Mouse (Mus musculus) testis, adult 2 months (tissue): ENCODE results near the gene Prkcz.

Source experiments
- CTCF ChIP-seq: fragments of 200-500 bp; IDR thresholded peaks from 2 replicates; pipeline ENCODE4 v1.5.1; 2012; ENCODE audit warnings: low read depth, mild to moderate bottlenecking, inconsistent platforms, low read length, moderate library complexity; ENCODE audit not compliant: control insufficient read depth, insufficient read depth, insufficient replicate concordance
- POLR2A ChIP-seq: fragments of 200-500 bp; IDR thresholded peaks from 2 replicates; pipeline ENCODE4 v1.6.1; 2012; ENCODE audit warnings: low read depth, mild to moderate bottlenecking, inconsistent platforms, low read length, moderate library complexity; ENCODE audit not compliant: control insufficient read depth

DNA sequence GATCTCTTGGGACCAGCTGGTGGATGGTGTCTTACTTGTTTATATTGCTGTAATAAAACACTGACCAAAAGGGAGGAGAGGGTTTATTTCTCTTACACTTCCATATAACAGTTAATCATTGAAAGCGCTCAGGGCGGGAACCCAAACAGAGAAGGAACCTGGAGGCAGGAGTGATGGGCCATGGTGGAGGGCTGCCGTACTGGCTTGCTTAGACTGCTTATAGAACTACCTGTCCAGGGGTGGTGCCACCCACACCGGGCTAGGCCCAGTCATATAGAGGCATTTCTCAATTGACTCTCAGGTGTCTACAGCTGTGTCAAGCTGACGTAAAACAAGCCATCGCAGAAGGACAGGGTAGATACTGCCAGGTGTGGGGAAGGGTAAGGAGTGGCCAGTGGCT, 5.6 kb upstream of the Prkcz start:
- no peak for TF ChIP-seq CTCF
- TF ChIP-seq POLR2A = no peak
